1 mouse cellular context compared by ENCODE assay signal in genomic region chr6:128345623-128346022, GRCm38 (mm10).
TF ChIP-seq lines count a peak whose summit lies in the region.

No protein-coding gene starts in this region.

TF ChIP-seq in MEL, 35 proteins besides CTCF, POLR2A, EP300 and RAD21 (continued from another document):
- TF ChIP-seq ZMIZ1 (IDR thresholded peaks at IDR 0.05; ENCODE audit: low read depth, low read length) (no peak), SIN3A (IDR thresholded peaks at IDR 0.05; ENCODE audit: low read length) (peak; percentile 68), TCF12 (IDR thresholded peaks at IDR 0.05; ENCODE audit: low read depth, low read length) (peak; percentile 75)
